Mouse (Mus musculus): ENCODE measurements around the gene Noc4l.

Gene Noc4l

DNA sequence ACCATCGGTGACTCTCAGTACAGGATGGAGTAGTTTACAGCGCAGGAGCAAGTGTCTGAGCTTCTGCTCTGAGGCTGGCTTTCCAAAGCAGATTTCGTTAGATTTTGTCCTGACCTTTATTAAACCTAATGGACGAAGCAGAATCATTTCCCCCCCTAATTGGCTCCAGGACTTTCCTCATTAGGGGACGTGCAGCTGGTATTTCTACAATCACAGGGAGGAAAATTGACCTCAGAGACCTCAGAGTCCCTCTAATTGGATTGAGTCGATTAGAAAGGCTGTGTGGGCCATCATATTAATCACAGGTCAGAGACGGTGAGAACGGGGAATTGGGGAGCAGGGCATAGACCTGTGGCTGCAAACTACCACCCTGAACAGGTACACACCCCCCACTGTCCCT lies 44.3 kb downstream of the Noc4l start:
- no peak for DNase-seq (ENCODE audit: low spot score)

DNA sequence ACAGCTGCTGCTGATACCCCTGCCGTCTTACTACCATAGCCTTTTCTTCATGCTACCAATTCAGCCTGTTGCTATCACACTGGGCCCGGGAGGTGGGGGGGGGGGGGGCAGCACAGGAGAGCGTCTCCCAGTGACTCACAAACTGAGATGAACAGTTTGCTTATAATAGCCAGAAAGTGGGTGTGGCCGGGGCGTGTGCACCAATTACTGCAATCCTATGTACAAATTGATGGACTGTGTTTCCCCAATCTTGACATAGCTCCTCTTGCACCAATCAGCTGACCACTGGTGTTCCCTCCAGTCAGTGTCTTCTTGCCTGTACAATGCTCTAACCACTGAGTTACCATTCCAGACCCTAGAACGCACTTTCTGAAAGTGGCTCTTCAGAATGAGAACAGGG lies 44.9 kb downstream of the Noc4l start:
- no peak for DNase-seq (ENCODE audit: low spot score)

DNA sequence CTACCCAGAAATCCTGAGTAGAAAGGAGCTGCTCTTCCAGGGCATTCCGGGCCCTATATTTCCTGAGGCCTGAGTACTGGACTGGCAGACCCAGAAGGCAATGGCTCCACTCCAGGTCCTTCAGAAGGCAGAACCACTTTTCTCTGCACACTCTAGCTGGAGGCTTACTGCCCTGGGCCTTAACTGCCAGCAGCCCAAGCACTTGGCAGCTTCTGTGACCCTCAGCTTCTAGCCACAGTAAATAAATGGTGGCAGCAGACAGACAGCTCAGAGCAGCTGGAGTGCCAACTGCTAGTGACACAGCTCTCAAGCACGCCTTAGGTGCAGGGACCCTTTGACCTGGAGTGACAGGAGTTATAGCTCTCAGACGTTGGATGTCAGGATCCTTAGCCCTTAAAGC lies 45.5 kb downstream of the Noc4l start:
- no peak for DNase-seq (ENCODE audit: low spot score)

DNA sequence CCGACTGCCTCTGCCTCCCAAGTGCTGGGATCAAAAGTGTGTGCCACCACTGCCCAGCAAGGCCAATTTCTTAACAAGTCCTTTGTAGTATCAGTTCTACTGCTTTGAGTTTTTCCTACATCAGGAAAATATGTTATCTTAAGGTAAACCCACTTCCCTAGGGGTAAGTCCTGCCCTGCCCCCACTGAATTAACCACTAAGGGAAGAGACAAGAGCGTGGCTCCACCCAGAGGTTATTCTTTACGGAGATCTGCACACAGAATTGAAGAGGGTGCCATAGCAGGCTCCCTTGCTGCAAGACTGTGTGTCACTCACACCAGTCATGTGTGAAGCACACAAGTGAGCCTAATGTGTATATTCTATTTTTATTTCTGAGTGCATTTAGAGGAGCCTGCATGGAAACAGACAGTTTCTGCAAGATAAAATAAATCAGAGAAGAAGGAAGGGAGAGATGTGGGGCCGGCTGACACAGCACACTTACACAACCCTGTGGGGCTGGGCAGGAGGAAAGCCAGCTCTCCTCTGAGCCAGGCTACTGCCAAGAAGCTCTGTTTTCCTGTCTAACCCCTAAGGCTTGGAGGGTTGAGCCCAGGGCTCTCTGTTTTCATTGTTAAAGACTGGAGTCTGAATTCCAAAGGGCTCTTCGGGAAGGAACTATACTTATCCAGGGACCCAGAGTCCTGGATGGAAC lies 47.5 kb downstream of the Noc4l start:
- no peak for DNase-seq (ENCODE audit: low spot score)

DNA sequence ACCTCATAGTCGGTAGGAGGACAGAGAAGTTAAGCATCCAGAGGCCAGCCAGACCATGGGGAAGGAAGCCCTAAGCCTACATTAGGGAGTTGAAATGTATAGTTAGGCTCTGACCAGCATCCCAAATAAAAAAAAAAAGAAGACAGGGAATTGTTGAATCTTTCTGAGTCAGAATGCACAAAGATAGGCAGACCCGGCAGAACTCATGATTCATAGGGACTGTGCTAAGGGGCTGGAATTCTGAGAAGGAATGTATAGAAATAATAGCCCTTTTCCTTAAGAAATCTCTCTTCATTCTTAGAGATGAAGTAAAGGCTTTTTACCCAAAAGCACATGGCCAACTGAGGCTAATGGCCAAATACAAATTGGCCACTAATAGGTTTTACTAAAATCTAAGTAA lies 48.9 kb downstream of the Noc4l start:
- no peak for DNase-seq (ENCODE audit: low spot score)

DNA sequence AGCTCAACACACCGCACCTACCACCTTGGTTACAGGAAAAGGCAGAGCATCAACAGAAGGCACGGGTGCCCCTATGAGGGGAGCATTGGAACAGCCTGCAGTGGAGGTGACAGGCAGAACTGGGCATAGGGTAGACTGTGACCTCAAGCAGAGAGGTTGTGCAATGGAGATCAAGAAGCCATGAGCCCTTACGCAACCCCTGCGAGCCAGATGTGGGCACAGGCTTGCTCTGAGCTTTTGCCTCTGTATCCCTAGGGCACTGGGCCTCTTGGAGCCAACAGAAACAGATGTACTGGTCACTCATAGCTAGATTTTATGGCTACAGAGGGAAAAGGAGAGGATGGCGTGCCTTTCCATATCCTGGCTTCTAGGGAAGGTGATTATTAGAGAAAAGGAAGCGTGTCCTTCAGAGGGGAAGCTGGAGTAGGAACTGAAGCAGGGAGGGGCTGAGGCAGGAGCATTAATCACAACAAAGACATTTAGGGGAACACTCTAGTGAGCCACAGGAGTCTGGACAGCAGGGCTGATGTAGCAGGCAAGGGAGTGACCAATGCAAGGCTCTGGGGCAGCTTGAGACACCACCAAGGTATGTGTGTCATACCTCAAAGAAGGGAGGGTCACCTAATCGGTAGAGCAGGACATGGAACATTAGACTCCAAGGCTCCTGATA lies 50.1 kb downstream of the Noc4l start:
- no peak for DNase-seq (ENCODE audit: low spot score)

All from ovary, postnatal 10 days (tissue).